Mouse (Mus musculus) kidney, postnatal 25 days (tissue): ENCODE measurements at regions not wholly inside any gene's neighbourhood (a gene's known extent, or its start where the extent isn't known, plus 50 kb on each side); places are given as distances from the start of the nearest gene placed in this dataset.

Experiments
- DNase-seq, 2 experiments: peaks; one replicate each; pipeline ENCODE4 v3.0.0; 2021; ENCODE audit warnings: mixed read lengths in 2 of 2

DNA sequence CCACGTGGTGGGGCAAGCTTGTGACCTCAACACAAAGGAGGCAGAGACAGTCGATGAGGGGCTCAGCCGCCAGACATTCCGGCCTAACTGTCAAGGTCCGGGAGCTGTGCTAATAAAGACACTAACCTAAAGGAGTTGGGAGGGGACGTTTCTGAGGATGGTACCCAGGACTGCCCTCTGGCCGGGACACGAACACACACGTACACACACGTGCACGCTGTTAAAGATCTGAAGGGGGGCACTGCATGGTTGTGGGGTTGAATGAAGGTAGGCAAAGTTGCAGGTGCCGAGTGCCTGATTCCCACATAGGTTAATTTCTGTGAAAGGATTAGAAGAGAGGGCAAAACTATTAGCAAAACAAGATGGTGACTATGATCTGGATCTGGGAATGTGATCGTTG is 65.4 kb upstream of the Mitf start:
- DNase-seq, result no peak

DNA sequence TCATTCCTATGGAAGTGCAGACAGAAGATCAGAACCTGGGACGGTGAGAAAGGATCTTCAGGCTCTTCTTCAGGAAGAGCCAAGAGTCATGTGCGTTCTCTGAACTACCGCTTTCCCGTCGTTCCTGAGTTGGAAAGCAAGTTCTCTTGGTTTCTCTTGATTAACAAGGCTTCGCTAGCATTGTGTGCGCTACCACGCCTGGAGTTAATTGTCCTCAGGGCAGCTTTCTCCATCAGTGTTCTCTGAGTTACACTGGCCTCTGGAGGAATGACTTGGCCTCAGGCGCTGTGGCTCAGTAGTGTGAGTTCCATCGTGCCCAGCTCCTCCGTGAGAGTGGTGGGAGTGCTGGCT is 66.0 kb upstream of the Mitf start:
- DNase-seq, result no peak

DNA sequence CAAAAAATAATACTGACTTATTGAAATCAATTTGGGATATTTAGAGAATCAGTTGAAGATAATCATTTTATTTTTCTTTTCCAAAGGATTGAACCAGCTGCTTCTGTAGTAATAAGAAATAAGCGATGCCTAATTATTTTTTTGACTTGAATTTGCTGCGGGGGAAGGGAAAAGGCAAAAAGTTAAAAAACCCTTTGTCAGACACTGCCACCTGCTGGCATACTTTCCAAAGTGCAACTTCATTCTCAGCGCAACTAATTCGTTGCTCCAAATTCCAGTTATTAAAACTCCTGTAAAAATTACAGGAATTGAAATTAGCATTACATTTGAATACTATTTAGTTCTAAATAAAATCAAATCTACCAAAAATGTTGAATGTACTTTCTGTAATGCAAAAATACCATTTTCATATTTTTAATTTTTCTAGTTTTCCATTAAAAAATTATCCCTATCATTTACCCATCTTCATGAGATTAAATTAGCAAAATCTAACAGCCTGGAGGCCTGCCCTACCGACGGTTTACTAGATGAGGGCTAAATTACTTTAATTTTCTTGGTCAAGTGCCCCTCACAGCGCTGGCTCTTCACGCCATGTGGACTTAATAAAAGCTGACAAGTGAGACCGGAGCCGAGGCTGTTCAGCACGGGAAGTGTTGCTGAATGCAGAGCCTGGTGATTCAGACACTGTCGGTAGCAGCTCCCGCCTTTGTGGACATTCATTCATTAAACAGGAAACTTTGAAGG is 66.6 kb upstream of the Mitf start:
- DNase-seq, result peak in 1 of 2 experiments; percentile 70

DNA sequence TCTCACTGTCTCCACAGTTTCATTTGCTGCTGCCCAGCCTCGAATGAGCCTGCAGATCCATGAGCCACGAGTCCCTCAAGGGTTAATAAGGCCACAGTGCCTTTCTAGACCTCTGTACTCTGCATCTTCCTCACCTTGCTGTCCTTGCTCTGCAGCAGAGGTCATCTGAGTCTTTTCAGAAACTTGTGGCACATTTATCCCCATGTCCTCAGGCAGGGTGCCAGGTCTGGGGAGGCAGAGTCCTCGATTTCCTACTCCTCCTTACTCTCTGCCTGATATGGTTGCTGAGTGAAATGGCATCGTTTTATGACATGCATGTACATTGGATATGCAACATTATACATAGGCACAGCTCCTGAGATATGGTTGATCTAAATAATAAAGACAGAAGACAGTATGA is 68.0 kb upstream of the Mitf start:
- no peak for DNase-seq

DNA sequence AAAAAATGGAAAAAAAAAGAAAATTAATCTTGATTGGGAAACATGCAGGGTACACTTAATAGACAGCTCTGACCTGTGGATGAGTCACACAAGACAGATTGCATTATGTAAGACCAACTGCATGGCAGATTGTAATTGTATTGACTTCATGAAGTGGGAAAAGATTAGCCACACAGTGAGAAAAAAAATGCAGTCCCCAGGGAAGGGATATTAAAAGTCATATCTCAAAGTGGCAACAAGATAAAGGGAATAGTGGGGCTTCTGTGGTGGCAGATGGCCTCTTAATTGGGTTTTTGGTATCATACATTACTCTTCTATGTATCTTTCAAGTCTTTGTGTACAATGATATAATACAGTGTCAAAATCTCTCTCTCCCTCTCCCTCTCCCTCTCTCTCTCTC is 76.0 kb upstream of the Mitf start:
- no peak for DNase-seq

DNA sequence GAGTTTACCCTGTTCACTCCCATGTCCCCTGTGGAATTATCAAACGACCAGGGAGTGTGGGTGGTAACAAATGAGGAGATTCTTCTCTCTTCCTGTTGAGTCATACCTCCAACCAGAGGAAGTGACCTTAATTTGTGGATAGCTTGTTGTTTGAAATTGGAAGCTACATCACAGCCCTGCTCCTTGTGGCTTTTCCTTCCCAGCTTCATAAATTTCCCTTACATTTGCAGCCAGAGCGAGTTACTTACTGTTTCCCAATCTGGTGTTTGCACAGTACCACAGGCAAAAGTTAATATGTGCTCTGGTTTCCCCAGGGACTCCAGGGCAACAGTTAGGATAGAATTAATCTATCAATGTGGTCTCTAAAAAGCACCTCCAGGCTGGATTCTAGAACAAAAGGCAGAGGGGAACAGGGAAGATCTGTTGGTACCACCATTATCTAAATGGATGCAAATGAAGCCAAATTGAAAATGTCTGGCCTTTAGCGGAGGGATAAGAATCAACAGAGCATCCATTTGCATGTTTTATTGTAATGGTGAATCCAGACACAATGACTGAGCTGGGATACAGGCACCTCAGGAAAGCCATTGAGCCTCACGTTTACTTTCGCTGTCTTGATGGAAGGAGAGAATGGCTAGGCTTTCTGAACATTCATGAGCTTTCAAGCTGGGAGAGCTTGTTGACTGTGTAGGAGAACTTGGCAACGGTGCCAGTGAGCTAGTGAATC is 88.5 kb upstream of the Mitf start:
- no peak for DNase-seq

DNA sequence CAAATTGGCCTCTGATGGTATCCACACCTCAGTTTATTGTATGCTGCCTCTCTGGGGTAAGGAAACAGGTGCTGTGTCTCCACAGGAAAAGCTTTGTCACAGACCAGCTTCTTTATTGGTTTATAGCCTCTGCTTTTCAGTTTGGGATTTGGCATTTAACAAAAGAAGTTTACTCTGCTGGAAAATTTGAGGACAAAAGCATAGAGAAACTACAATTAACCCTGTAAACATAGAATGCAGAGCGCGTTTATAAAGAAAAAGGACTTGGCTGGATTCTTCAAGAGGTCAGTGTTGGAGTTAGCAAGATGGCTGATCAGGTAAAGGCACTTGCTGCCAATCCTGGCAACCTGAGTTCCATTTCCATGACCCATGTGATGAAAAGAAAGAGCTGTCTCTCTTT is 90.1 kb upstream of the Frmd4b start:
- no peak for DNase-seq

DNA sequence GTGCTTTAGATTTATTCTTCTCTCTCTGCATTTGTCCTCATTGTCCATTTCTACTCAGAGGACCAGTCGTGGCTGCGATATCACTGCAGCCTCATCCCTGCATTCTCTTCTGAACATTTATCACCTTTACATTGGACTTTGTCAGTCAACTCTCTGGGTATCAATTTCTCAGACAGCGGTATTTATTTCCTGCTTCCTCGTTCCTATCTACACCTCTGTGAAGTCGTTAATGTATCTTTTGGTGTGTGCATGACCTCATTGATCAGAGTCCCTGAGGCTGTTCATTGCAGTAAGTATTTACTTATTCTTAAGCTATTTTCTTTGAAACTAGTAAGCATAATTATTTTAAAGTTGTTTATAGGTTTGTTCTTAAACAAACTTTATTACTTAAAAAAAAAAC is 87.0 kb upstream of the Frmd4b start:
- no peak for DNase-seq

DNA sequence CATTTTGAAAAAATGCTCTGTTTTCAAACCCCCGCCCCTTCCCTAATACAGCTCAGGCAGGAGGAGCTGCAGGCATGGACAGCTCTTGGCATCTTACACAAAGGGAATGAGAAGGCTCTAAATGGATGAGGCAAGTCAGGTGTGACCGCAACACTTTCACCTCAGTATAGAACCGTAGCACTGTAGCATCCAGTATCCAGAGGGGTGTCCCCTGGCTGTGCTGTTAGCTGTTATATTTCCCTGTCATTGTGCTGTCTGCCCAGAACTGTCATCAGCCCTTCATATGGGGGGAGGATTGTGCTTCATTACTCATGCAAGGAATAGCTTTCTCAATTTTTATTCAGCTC is 82.4 kb upstream of the Frmd4b start:
- no peak for DNase-seq

DNA sequence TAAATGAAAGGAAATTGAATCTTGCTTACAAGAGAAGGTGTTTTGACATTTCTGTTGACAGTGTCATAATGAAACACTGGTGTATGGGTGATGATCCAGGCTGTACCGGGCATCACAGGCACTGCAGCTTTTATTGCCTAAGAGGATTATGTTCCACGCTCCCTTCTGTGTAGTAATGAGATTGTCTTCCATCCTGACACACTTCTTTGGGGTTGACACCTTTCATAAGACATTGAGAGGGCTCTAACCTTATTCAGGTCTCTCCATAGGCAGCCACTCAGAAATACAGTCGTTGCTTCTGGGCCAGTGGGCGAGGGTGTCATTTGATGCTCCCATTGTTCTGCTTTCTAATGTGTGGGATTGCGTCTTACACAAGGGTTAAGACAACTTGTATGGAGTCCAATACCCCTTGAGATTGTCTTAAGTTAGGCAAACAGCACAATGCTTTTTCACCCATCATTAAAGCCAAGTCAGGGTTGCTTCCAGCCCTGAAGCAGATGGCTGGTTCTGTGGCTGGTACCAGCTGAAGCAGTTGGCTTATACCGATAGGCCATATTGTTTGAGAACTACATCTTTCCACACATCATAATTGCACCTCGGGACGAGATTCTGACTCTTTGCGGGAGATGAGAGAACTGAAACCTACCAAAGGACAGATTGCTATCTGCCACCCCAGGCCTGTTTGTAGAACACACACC is 81.9 kb upstream of the Frmd4b start:
- DNase-seq, result no peak

DNA sequence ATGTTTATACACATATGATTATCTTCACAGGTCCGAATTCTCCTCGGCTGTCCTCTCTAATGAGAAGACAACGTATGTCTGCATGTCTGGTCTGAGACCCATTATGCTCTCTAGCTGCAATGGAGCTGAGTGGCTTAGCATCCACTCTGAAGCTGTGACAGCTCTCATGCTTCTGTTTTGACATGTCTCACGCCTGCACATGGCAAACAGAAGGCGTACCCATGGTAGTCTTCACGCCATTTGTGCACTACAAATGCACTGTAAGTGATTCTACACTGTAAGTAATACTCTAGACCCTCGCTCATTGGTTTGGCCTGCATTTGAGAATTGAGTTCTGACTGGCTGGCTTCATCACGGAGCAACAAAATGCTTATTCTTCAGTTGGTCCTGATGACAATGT is 75.9 kb upstream of the Frmd4b start:
- DNase-seq, result no peak

DNA sequence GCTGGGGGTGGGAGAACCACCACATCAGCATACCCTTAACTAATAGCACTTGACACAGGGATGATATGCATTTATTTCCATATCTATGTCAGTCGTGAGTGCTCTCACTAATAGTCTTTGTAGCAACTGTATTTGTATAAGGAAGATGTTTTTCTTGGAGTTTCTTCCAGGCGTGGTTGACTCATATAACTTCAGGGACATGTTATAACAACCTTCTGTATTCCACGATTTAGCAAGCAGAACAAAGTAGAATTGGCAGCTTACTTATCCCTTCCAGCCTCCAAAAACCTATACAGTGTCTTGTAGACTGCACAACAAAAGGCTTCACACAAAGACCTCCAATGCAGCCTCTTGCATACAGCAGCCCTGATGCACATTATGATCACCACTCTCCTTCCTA is 73.8 kb upstream of the Frmd4b start:
- no peak for DNase-seq

DNA sequence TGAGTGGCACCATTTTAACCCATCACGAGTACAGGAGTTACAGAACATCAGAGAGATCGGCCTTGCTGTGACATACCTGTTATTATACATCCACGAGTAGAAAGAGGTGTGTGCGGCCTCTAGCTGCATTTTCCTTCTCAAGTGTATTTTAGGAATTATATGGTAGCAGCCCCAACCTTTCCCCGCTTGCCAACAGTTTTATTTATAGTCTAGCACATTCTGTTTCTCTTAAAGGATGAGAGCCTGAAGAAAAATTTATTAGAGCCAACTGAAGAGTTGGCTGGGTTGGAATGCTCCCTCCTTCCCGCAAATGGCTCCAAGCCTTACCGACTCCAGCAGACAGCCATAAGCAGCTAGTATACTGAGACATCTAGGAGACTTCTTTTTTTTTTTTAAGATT is 67.0 kb upstream of the Frmd4b start:
- no peak for DNase-seq

DNA sequence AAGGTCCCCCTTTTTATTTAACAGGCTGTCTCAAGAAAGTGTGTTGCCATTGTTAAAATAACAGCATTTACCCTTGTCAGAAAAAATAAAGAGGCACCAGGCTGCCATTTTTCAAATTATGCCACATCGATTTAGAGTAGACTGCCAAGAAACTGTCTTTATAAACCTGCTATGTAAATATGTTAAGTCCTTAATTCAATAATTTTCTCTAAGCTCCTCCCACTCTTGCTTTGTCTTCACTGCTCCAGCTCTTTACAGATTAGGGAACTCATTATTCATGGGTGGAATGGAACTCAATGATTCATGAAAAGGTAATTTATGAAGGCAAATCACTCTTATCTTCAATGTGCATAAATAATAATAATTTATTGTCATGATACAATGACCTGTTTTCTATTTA is 64.9 kb upstream of the Frmd4b start:
- no peak for DNase-seq

DNA sequence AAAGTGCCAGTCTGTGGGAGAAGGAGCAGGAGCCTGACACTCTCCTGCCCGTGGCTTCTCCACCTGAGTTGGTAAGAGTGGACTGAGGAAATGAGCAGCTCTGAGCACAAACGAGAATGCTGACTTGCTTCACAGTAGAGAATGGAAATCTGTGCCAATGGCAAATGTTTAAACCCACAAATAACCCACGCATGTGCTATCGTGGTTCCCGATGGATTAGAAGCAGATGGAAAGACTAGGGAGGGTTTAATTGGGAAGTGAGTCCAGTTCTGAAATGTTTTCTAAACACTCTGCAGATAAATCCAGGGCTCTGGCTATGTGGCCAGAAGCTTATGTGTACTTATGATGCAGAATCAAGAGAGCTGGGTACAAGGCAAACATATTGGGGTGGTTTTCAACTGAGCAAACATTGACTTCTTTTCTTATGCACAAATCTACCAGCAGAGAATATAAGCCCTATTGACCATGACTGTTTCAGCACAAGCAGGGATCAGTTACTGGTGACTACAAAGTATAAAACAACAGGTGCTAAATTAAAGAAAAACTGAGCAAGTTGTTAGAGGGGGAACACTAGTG is 57.9 kb upstream of the Frmd4b start:
- DNase-seq, result no peak

DNA sequence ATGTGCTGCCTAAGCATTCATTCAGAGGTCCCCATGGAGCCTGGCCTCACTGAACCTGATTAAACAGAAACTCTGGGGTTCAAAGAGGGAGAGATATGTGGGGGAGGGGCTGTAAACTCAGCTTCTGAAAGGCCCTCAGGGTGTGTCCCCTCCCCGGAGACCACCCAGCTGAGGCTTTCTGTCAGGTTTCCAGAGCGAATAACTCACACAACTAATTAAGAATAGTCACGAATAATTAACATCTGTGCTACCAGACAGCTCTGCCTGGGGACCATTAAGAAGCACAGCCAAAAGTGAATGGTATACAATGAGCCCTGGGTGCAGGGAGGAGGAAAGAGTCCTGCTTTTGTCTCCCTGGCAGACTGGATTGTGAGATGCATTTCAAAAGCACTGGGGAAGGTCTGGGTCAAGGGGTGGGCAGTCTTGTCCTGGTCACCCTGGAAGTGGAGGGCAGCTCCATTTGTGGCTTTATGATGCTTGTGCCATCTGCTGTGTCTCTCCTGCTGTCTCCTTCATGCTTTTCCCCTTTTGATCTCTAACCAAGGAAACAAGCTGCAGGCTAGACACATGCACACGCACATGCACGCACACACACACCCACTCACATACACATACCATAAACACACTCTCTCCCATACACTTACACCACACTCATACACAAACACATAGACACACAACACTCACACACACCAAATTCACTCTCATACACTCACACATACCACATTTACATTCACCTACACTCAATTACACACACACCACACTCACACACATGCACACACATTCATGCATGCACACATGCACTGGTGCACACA is 49.7 kb upstream of the Frmd4b start:
- no peak for DNase-seq
